In genomic region chr10:108588924-108589323, GRCm38 (mm10) we compare ENCODE assay signal across 30 mouse cellular contexts.
DNase-seq lines count a peak whose midpoint lies in the region; ATAC-seq and TF ChIP-seq lines count a peak whose summit lies in the region.
"Had no signal": no experiment of that assay in that cellular context is flagged by ENCODE, and none has a peak within 500 bp of the region (broad histone marks: within the 10 kb centered on the region; RNA-seq: fewer than 3 reads in every experiment).

No protein-coding gene starts in this region.

- H3K4me2 ChIP-seq in liver, embryonic 12.5 days = no peak overlapping the region
- no peak overlapping the region for H3K4me2 ChIP-seq in liver, postnatal 0 days (ENCODE audit: low read depth, low read length)
- H3K4me2 ChIP-seq: embryonic facial prominence, embryonic 15.5 days; forebrain, embryonic 13.5 days; heart, embryonic 11.5 days; hindbrain, embryonic 13.5 days; lung, embryonic 14.5 days; midbrain, embryonic 11.5 days had no signal

- peaks cover 44% of the 10 kb centered on the region for H3K4me1 ChIP-seq in liver, embryonic 12.5 days
- no peaks in the 10 kb centered on the region for H3K4me1 ChIP-seq in liver, postnatal 0 days (ENCODE audit: insufficient read depth)
- H3K4me1 ChIP-seq in cerebellum, adult 2 months (ENCODE audit: control insufficient read depth, insufficient read depth, low read length) = peaks cover 4% of the 10 kb centered on the region; the same call in 1 of the 2 replicates
- H3K4me1 ChIP-seq: embryonic facial prominence, embryonic 10.5 days; embryonic facial prominence, embryonic 15.5 days; hindbrain, embryonic 13.5 days had no signal

- no peaks in the 10 kb centered on the region for H3K9me3 ChIP-seq in liver, embryonic 12.5 days (replicated peaks)
- H3K9me3 ChIP-seq in liver, postnatal 0 days (ENCODE audit: low read length) = no peaks in the 10 kb centered on the region
- H3K9me3 ChIP-seq: embryonic facial prominence, embryonic 10.5 days; embryonic facial prominence, embryonic 15.5 days; forebrain, embryonic 13.5 days; hindbrain, embryonic 13.5 days had no signal

- DNase-seq in cerebellum, postnatal 4 days (ENCODE audit: low spot score in 2 of 2) = no peak
- no peak for DNase-seq in liver, postnatal 0 days
- DNase-seq in cerebellum, adult 2 months = peak; percentile 36 to 79
- DNase-seq in cerebellum, postnatal 14 days = peak; percentile 24 to 51
- no peak for DNase-seq in adrenal gland, adult 8-10 months
- no peak for DNase-seq in heart, adult 9 months (ENCODE audit: low spot score in 2 of 2)
- DNase-seq: adrenal gland, postnatal 14 days; gastrocnemius, postnatal 10 days; heart, postnatal 36 days; kidney, adult 9 months; kidney, postnatal 10 days; lung, embryonic 14.5 days; lung, postnatal 36 days; right cerebral cortex, adult 18-20 months; spleen, adult 18-20 months; thymus, adult 18-20 months; thymus, postnatal 25 days had no signal

- TF ChIP-seq CTCF in liver, postnatal 0 days (IDR thresholded peaks at IDR 0.05; ENCODE audit: low read depth) = no peak
- TF ChIP-seq CTCF in cerebellum, adult 2 months (IDR thresholded peaks at IDR 0.05; ENCODE audit: borderline replicate concordance, insufficient read depth, low read depth, low read length) = no peak

- H3K9ac ChIP-seq in liver, embryonic 12.5 days = no peak overlapping the region
- no peak overlapping the region for H3K9ac ChIP-seq in liver, postnatal 0 days (replicated peaks)
- H3K9ac ChIP-seq: embryonic facial prominence, embryonic 15.5 days; forebrain, embryonic 13.5 days; hindbrain, embryonic 13.5 days; lung, embryonic 14.5 days had no signal

- H3K27me3 ChIP-seq in liver, embryonic 12.5 days (replicated peaks) = no peaks in the 10 kb centered on the region
- no peaks in the 10 kb centered on the region for H3K27me3 ChIP-seq in liver, postnatal 0 days (ENCODE audit: insufficient read depth, low read length)
- H3K27me3 ChIP-seq in cerebellum, adult 2 months (ENCODE audit: control insufficient read depth, insufficient read depth, low read length) = no peaks in the 10 kb centered on the region
- H3K27me3 ChIP-seq: CH12.LX; embryonic facial prominence, embryonic 15.5 days; forebrain, embryonic 13.5 days; hindbrain, embryonic 13.5 days had no signal

- 80% methylated on average over 3 of the region's 3 CpGs for WGBS in liver, embryonic 12.5 days (ENCODE audit: insufficient replicate concordance)
- 80% methylated on average over 3 of the region's 3 CpGs for WGBS in liver, postnatal 0 days (ENCODE audit: insufficient replicate concordance)
- 14% methylated on average over 3 of the region's 3 CpGs for WGBS in cerebellum, adult 2 months

- no peak overlapping the region for H3K4me3 ChIP-seq in liver, embryonic 12.5 days
- H3K4me3 ChIP-seq in liver, postnatal 0 days (ENCODE audit: low read depth, low read length) = no peak overlapping the region
- no peak overlapping the region for H3K4me3 ChIP-seq in cerebellum, adult 2 months (replicated peaks; ENCODE audit: insufficient read depth, low read depth, low read length)
- H3K4me3 ChIP-seq: embryonic facial prominence, embryonic 10.5 days; embryonic facial prominence, embryonic 15.5 days; forebrain, embryonic 13.5 days; hindbrain, embryonic 13.5 days had no signal

- ATAC-seq in cerebellum, adult (ENCODE audit: insufficient number of reproducible peaks, low FRiP score, low TSS enrichment) = peak; percentile 71
- peak; percentile 16; the same call in 1 of the 2 replicates for ATAC-seq in liver, embryonic 12.5 days
- no peak for ATAC-seq in liver, postnatal 0 days
- ATAC-seq: activated CD4-positive, CD25-positive, alpha-beta regulatory T cell, adult 4 months; forebrain, embryonic 13.5 days; intestine, postnatal 0 days; midbrain, embryonic 16.5 days had no signal

- no peaks in the 10 kb centered on the region for H3K36me3 ChIP-seq in liver, embryonic 12.5 days
- H3K36me3 ChIP-seq in liver, postnatal 0 days (replicated peaks; ENCODE audit: insufficient read depth, low read length) = no peaks in the 10 kb centered on the region
- H3K36me3 ChIP-seq: embryonic facial prominence, embryonic 10.5 days; embryonic facial prominence, embryonic 15.5 days; hindbrain, embryonic 13.5 days had no signal

- H3K27ac ChIP-seq in liver, embryonic 12.5 days = peak overlapping the region; percentile 74
- no peak overlapping the region for H3K27ac ChIP-seq in liver, postnatal 0 days (ENCODE audit: low read depth)
- H3K27ac ChIP-seq in cerebellum, adult 2 months (ENCODE audit: insufficient read depth, low read length) = no peak overlapping the region
- H3K27ac ChIP-seq: embryonic facial prominence, embryonic 10.5 days; embryonic facial prominence, embryonic 15.5 days; forebrain, embryonic 13.5 days; hindbrain, embryonic 13.5 days; stomach, postnatal 0 days had no signal

- TF ChIP-seq EP300 in liver, postnatal 0 days (IDR thresholded peaks at IDR 0.05; ENCODE audit: low read depth) = no peak

- no peak for TF ChIP-seq POLR2A in cerebellum, adult 2 months (IDR thresholded peaks at IDR 0.05; ENCODE audit: borderline replicate concordance, insufficient read depth, low read length)

Comparison
In these comparisons a context has a peak if more than half of its experiments do, and no peak if none do; other contexts are left out.
1. DNase-seq: peak in cerebellum, adult 2 months (2 of 2) and cerebellum, postnatal 14 days (2 of 2); none in cerebellum, postnatal 4 days (0 of 2), liver, postnatal 0 days (single experiment), adrenal gland, adult 8-10 months (single experiment) and heart, adult 9 months (0 of 2).